Mouse (Mus musculus) urinary bladder, adult 2 months (tissue): ENCODE data around the gene Hs3st5. TPM values are rescaled to one million over a fixed set of nuclear protein-coding genes. Genes with fewer than 3 reads are reported as not detected.
"Not testable (repeated sequence)": the region's sequence is repeated elsewhere in the genome, so short reads cannot be mapped to it uniquely, and the experiment has no call there.

ENCODE experiments used
- DNase-seq: peaks from one replicate; pipeline ENCODE4 v3.0.0; 2022; ENCODE audit warnings: low spot score
- polyA plus RNA-seq: library from polyadenylated mRNA; depleted of rRNA; stranded (reverse); fragments of >200 nt; gene quantifications from 2 replicates; pipeline ENCODE4 v1.2.3, GENCODE M21; 2012

The Hs3st5 gene
- polyA plus RNA-seq, 1 experiment: 0.08 TPM

- no peak for DNase-seq
Measured at GRCm38 (mm10) chr10:36557673-36558072, 51.1 kb downstream of the Hs3st5 start.

- no peak for DNase-seq
Measured at GRCm38 (mm10) chr10:36558736-36559135, 52.1 kb downstream of the Hs3st5 start.

- no peak for DNase-seq
Measured at GRCm38 (mm10) chr10:36567258-36567657, 60.6 kb downstream of the Hs3st5 start.

DNA sequence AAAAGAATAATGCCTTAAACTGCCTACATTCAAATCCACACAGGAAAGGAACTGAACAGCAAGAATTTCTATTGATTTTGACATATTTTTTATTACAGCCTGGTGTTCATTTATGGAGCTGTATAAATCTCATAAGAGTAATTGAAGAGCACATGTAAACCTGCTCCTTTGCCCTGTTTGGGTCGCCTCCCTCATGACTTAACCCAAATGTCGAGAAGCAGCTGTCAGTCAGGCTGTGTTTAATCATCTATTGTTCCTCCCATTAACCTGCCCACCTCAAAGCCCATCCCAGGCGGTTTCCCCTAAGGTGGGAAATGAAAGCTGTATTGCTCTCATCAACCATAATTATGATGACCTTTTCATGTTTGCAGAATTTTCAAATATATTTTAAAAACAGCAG lies 65.9 kb downstream of the Hs3st5 start:
- no peak for DNase-seq

DNA sequence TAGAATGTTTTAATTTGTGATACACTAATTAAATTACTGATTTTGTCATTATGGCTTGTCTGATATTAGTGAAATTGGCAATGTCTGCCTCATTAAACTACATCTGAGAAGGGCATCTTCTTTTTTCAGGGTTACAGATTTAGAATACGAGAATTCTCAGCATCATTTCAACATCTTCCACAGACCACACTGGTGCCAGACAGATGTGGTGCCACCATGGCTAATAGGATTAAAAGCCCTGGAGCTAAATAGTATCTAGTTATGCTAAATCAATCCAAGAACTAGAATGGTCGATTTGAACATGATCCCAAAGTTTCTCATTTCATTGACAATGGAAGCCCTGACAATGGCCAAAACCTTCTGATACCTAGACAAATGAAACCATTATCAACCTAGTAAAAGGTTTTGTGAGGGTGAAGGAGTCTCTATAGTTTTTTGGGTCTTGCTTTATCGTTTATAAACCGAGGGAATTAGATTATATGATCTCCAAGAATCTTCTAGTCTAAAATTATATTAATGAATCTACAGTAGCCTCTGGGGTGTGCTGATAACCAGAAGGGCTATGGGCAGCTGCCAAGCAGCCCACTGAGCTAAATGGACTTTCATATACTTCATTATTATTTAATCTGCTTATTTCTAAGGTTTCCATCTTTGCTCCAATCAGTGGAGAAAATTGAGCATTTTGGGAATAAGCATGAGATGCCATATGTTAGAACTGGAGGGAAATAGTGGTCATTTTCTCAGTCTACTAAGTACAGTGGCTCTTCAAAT lies 71.9 kb downstream of the Hs3st5 start:
- DNase-seq: no peak

- DNase-seq: no peak
Measured at GRCm38 (mm10) chr10:36610400-36610799, 103.8 kb downstream of the Hs3st5 start.

GRCm38 (mm10) chr10:36611415-36611814 lies 104.8 kb downstream of the Hs3st5 start:
- DNase-seq: not testable (repeated sequence)

DNA sequence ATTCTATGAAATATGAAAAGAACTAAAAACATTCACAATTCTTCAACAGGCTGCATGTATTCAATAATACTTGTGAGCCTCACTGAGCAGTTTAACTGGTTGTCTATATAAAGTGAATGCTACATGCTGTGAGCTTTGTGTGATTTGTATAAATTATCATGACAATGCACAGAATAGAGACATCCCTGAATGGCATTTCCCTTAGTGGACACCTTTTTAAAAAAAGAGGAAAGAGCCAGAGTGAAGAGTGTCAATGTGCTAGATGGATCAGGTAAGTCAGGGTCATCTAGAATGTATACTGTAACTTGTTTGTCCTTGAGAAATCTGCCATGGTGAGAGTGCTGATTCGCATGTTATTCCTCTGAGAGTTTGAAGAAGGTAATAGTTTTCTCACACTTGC lies 116.4 kb downstream of the Hs3st5 start:
- DNase-seq: no peak

GRCm38 (mm10) chr10:36627952-36628351 lies 121.3 kb downstream of the Hs3st5 start:
- no peak for DNase-seq

GRCm38 (mm10) chr10:36631746-36632145 lies 125.1 kb downstream of the Hs3st5 start:
- DNase-seq: no peak

DNA sequence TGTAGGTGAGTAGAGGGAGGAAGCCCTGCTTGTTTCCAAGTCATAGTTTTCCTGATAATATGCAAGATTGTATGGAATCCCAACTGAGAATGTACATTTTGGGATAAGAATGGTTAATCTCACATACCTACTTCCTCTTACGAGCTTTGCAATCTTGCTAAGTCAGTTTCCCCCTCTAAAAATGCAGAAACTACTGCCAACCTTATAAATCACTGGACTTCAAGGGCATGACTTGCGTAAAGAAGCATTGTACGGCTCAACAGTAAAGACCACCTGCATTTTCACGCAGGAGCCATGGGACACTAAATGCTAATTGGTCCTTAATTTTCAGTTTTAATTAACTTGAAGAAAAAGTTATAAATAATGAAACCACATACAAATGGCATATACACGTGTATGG lies 144.0 kb downstream of the Hs3st5 start:
- no peak for DNase-seq

DNA sequence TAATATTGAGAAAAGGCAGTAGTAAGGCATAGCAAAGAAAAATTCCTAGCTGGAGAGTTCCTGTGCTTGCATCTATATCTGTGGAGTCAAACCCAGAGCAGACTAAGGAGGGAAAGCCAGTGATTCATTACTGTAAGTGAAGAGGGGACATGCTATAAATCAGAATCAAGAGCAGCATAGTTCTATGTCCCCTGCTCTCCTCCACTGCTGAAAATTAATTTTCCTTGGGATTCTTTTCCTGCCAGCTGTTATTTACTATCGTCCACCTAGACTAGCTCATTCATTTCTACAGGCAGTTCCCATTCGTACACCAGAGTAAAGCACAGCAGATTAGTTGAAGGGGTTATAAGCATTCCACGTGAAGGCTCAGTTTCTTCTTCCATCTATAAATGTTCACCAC lies 207.4 kb downstream of the Hs3st5 start:
- no peak for DNase-seq

- no peak for DNase-seq
Measured at GRCm38 (mm10) chr10:36726239-36726638, 219.6 kb downstream of the Hs3st5 start.

- no peak for DNase-seq
Measured at GRCm38 (mm10) chr10:36729361-36730098, 222.9 kb downstream of the Hs3st5 start.

GRCm38 (mm10) chr10:36739375-36739774 lies 232.8 kb downstream of the Hs3st5 start:
- no peak for DNase-seq

GRCm38 (mm10) chr10:36750021-36750420 lies 243.4 kb downstream of the Hs3st5 start:
- DNase-seq: no peak

GRCm38 (mm10) chr10:36754471-36754870 lies 247.9 kb downstream of the Hs3st5 start:
- no peak for DNase-seq

DNA sequence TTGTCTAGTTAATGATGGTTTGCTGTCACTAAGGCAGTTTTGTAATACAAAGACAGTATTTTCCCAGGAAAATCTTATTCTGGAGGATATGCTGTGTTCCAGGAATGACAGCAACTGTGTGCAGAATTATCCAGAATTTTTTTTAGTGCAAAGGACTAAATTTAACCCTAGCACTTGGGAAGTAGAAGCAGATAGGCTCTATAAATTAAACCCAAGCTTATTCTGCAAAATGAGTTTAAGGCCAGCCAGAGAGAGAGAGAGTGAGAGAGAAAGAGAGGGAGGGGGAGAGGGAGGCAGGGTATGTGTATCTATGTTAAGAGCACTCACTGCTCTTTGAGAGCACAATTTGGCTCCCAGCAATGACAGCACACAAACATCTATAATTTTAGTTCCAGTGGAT lies 267.0 kb downstream of the Hs3st5 start:
- no peak for DNase-seq

- DNase-seq: no peak
Measured at GRCm38 (mm10) chr10:36774898-36775297, 268.3 kb downstream of the Hs3st5 start.

- no peak for DNase-seq
Measured at GRCm38 (mm10) chr10:36781641-36782040, 275.0 kb downstream of the Hs3st5 start.

- no peak for DNase-seq
Measured at GRCm38 (mm10) chr10:36786970-36787369, 280.4 kb downstream of the Hs3st5 start.

DNA sequence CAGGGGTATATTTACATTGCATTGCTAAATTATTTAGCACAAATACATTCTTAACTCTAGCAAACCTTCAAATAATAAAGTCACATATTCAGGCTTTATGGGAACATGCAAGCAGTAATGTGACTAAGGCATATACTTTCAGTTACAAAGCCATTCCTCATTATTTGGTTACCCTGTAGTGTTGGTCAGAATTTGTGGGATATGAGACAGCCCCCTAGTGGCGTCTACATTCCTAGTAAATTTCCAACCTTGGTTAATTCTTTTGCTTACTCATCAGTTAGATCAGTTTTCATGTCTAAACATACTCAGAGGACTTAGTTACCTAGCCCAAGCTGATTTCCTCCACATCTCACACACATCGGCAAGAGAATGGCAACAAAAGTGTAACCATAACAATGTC lies 285.2 kb downstream of the Hs3st5 start:
- no peak for DNase-seq

DNA sequence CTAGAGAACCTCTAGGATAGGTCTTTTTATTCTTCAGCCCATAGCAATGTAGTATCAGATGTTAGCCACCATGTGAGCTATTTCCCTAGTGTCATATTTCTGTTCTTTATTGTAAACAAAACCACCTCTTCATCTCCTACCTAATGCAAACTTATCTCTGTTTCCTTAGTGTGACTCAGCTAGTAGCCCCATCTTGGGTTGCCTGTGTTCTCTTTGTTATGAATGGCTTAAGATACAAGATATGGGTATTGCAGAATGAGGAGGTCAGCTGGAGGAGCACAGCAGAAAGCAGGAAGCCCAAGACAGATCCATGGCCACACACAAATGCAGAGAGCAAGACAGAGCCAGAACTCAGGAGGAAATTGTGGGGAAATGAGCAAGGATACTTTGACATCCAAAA lies 288.7 kb downstream of the Hs3st5 start:
- no peak for DNase-seq
